Mouse (Mus musculus): ENCODE data around the gene 4933407L21Rik. TPM values are rescaled to one million over a fixed set of nuclear protein-coding genes. Genes with fewer than 3 reads are reported as not detected.

4933407L21Rik gene
- polyA plus RNA-seq (2012; rRNA removed) = 0.06 TPM in 1 of 2 replicates, not detected in the other

GRCm38 (mm10) chr1:85928057-85928687, at the start of gene 4933407L21Rik:
Gene 4933407L21Rik, plus strand, starts transcription at chr1:85928483.

GRCm38 (mm10) chr1:85894231-85894747, 34.0 kb upstream of the 4933407L21Rik start, which contains the start of gene Itm2c:
Gene Itm2c, plus strand, starts transcription at chr1:85894281.

GRCm38 (mm10) chr1:85960873-85961272, 32.6 kb downstream of the 4933407L21Rik start, which contains the start of gene Gpr55:
Gene Gpr55, minus strand, starts transcription at chr1:85961007.

Other genes with a start within 250 kb of the 4933407L21Rik start
- 1.1 and 2.2 TPM in 2 replicates for gene A630001G21Rik, start 149.8 kb upstream of the 4933407L21Rik start, polyA plus RNA-seq (2012; rRNA removed)
- 59.7 and 77.0 TPM in 2 replicates for gene Cab39, start 135.0 kb upstream of the 4933407L21Rik start, polyA plus RNA-seq (2012; rRNA removed)
- gene Itm2c, start 34.2 kb upstream of the 4933407L21Rik start, polyA plus RNA-seq (2012; rRNA removed) = 119 and 167 TPM in 2 replicates
- gene Gpr55, start 32.5 kb downstream of the 4933407L21Rik start, polyA plus RNA-seq (2012; rRNA removed) = 0.42 and 0.54 TPM in 2 replicates
- gene Spata3, start 88.3 kb downstream of the 4933407L21Rik start, polyA plus RNA-seq (2012; rRNA removed) = not detected in 2 replicates
- 32.6 and 39.8 TPM in 2 replicates for gene 2810459M11Rik, start 117.4 kb downstream of the 4933407L21Rik start, polyA plus RNA-seq (2012; rRNA removed)
- gene Psmd1, start 135.9 kb downstream of the 4933407L21Rik start, polyA plus RNA-seq (2012; rRNA removed) = 23.3 and 29.8 TPM in 2 replicates
- 1.9 and 3.2 TPM in 2 replicates for gene Htr2b, start 183.5 kb downstream of the 4933407L21Rik start, polyA plus RNA-seq (2012; rRNA removed)
- 0.62 TPM in 1 of 2 replicates, not detected in the other for gene Gm21972, start 205.2 kb downstream of the 4933407L21Rik start, polyA plus RNA-seq (2012; rRNA removed)
- gene Armc9, start 226.3 kb downstream of the 4933407L21Rik start, polyA plus RNA-seq (2012; rRNA removed) = 2.5 and 3.1 TPM in 2 replicates

Data from colon, adult 2 months (tissue).